Mouse (Mus musculus): Measurements from ENCODE around the gene Gp9.

GRCm38 (mm10) chr6:87730141-87730540 is 47.7 kb upstream of the Gp9 start:
- TF ChIP-seq CTCF (IDR thresholded peaks at IDR 0.05; ENCODE audit: control insufficient read depth, insufficient read depth, low read length) (no peak), POLR2A (IDR thresholded peaks at IDR 0.05; ENCODE audit: borderline replicate concordance, control insufficient read depth, low read depth, low read length) (no peak)
